Mouse (Mus musculus) MEL (cell line): ENCODE measurements around the gene Ephb2. TPM values are rescaled to one million over a fixed set of nuclear protein-coding genes. Genes with fewer than 3 reads are reported as not detected.

ENCODE experiments used
- DNase-seq: peaks from one replicate; pipeline ENCODE4 v3.0.0; 2011; ENCODE audit warnings: low read depth, low spot score
- H3K27ac ChIP-seq: 2 replicates; pipeline ENCODE4 v1.5.1; 2012; ENCODE audit warnings: low read depth, mild to moderate bottlenecking, control low read depth, low read length, moderate library complexity; ENCODE audit not compliant: control insufficient read depth
- H3K27me3 ChIP-seq, 2 experiments: fragments of 150-350 bp in 1 of 2; sonication (generic) in 1 of 2; 2 replicates each; pipeline ENCODE4 v1.6.1; 2012; ENCODE audit warnings: low read length in 2 of 2, mild to moderate bottlenecking in 2 of 2, improper control_type of control experiment in 1 of 2, moderate library complexity in 1 of 2; ENCODE audit not compliant: insufficient read depth in 2 of 2, control insufficient read depth in 1 of 2
- H3K36me3 ChIP-seq, 2 experiments: 2 replicates each; pipeline ENCODE4 v1.6.1; 2012 to 2014; ENCODE audit warnings: low read length in 2 of 2, improper control_type of control experiment in 1 of 2, inconsistent platforms in 1 of 2, mild to moderate bottlenecking in 1 of 2; ENCODE audit not compliant: insufficient read depth in 2 of 2, control insufficient read depth in 1 of 2
- H3K4me1 ChIP-seq, 2 experiments: fragments of 150-350 bp in 1 of 2; sonication (generic) in 1 of 2; 2 replicates each; pipeline ENCODE4 v1.6.1; 2012; ENCODE audit warnings: low read length in 2 of 2, improper control_type of control experiment in 1 of 2, mild to moderate bottlenecking in 1 of 2; ENCODE audit not compliant: insufficient read depth in 2 of 2, control insufficient read depth in 1 of 2
- H3K4me3 ChIP-seq, 2 experiments: fragments of 150-350 bp in 1 of 2; sonication (generic) in 1 of 2; 2 replicates each; pipeline ENCODE4 v1.5.1; 2012; ENCODE audit warnings: low read depth in 2 of 2, low read length in 2 of 2, mild to moderate bottlenecking in 2 of 2, moderate library complexity in 2 of 2, control low read depth in 1 of 2, improper control_type of control experiment in 1 of 2; ENCODE audit not compliant: control insufficient read depth in 1 of 2, insufficient read depth in 1 of 2
- H3K79me2 ChIP-seq: 2 replicates; pipeline ENCODE4 v1.6.1; 2012; ENCODE audit warnings: mild to moderate bottlenecking, low read length, moderate library complexity; ENCODE audit not compliant: control insufficient read depth, poor library complexity, insufficient read depth
- H3K9ac ChIP-seq: 2 replicates; pipeline ENCODE4 v1.6.1; 2012; ENCODE audit warnings: low read depth, mild to moderate bottlenecking, control low read depth, low read length, moderate library complexity; ENCODE audit not compliant: control insufficient read depth, poor library complexity, severe bottlenecking
- H3K9me3 ChIP-seq: fragments of 150-350 bp; sonication (generic); replicated peaks from 2 replicates; pipeline ENCODE4 v1.6.1; 2012; ENCODE audit warnings: mild to moderate bottlenecking, low read length, improper control_type of control experiment, moderate library complexity; ENCODE audit not compliant: insufficient read depth
- CHD1 ChIP-seq: IDR thresholded peaks from 2 replicates; pipeline ENCODE4 v1.6.1; 2012; ENCODE audit warnings: low read depth, mild to moderate bottlenecking, inconsistent platforms, low read length, improper control_type of control experiment
- CTCF ChIP-seq, 3 experiments: IDR thresholded peaks in 2 of 3; conservative IDR thresholded peaks in 1 of 3; 2 replicates each; pipeline ENCODE4 v1.5.1; 2011 to 2012; ENCODE audit warnings: low read length in 3 of 3, low read depth in 2 of 3, mild to moderate bottlenecking in 2 of 3, improper control_type of control experiment in 1 of 3, inconsistent platforms in 1 of 3, mixed read lengths in 1 of 3, moderate library complexity in 1 of 3; ENCODE audit not compliant: control insufficient read depth in 1 of 3, insufficient read depth in 1 of 3, poor library complexity in 1 of 3, severe bottlenecking in 1 of 3
- EP300 ChIP-seq, 2 experiments: IDR thresholded peaks; 2 replicates each; pipeline ENCODE4 v1.6.1; 2011; ENCODE audit warnings: improper control_type of control experiment in 2 of 2, low read length in 2 of 2, low read depth in 1 of 2, mild to moderate bottlenecking in 1 of 2
- GATA1 ChIP-seq: IDR thresholded peaks from 2 replicates; pipeline ENCODE4 v1.6.1; 2011; ENCODE audit warnings: low read depth, low read length, improper control_type of control experiment
- HCFC1 ChIP-seq: IDR thresholded peaks from 2 replicates; pipeline ENCODE4 v1.6.1; 2012; ENCODE audit warnings: low read depth, mild to moderate bottlenecking, inconsistent platforms, low read length, improper control_type of control experiment, moderate library complexity
- KAT2A ChIP-seq: conservative IDR thresholded peaks from 2 replicates; pipeline ENCODE4 v1.6.1; 2012; ENCODE audit warnings: low read depth, low read length, improper control_type of control experiment, inconsistent platforms
- MAZ ChIP-seq: IDR thresholded peaks from 2 replicates; pipeline ENCODE4 v1.6.1; 2012; ENCODE audit warnings: low read depth, mild to moderate bottlenecking, inconsistent platforms, low read length, improper control_type of control experiment
- MYB ChIP-seq: IDR thresholded peaks from 2 replicates; pipeline ENCODE4 v1.6.1; 2011; ENCODE audit warnings: mild to moderate bottlenecking, low read depth, low read length, improper control_type of control experiment
- NELFE ChIP-seq: IDR thresholded peaks from 2 replicates; pipeline ENCODE4 v1.6.1; 2011; ENCODE audit warnings: low read depth, low read length, improper control_type of control experiment
- POLR2AphosphoS2 ChIP-seq: IDR thresholded peaks from 2 replicates; pipeline ENCODE4 v1.6.1; 2011; ENCODE audit warnings: low read length, improper control_type of control experiment
- RAD21 ChIP-seq: IDR thresholded peaks from 2 replicates; pipeline ENCODE4 v1.6.1; 2011; ENCODE audit warnings: mild to moderate bottlenecking, low read depth, low read length, improper control_type of control experiment
- SMC3 ChIP-seq: IDR thresholded peaks from 2 replicates; pipeline ENCODE4 v1.6.1; 2011; ENCODE audit warnings: low read depth, low read length, improper control_type of control experiment
- UBTF ChIP-seq: IDR thresholded peaks from 2 replicates; pipeline ENCODE4 v1.6.1; 2012; ENCODE audit warnings: low read depth, mild to moderate bottlenecking, inconsistent platforms, low read length, improper control_type of control experiment, moderate library complexity, borderline replicate concordance; ENCODE audit not compliant: insufficient read depth
- USF1 ChIP-seq: IDR thresholded peaks from 2 replicates; pipeline ENCODE4 v1.6.1; 2014; ENCODE audit warnings: low read depth, mild to moderate bottlenecking, inconsistent platforms, low read length, improper control_type of control experiment, moderate library complexity
- ZC3H11A ChIP-seq: IDR thresholded peaks from 2 replicates; pipeline ENCODE4 v1.6.1; 2012; ENCODE audit warnings: low read depth, mild to moderate bottlenecking, inconsistent platforms, low read length, improper control_type of control experiment
- ZMIZ1 ChIP-seq: IDR thresholded peaks from 2 replicates; pipeline ENCODE4 v1.6.1; 2012; ENCODE audit warnings: low read depth, mild to moderate bottlenecking, inconsistent platforms, low read length, improper control_type of control experiment, moderate library complexity
- ZNF384 ChIP-seq: IDR thresholded peaks from 2 replicates; pipeline ENCODE4 v1.6.1; 2012; ENCODE audit warnings: low read depth, mild to moderate bottlenecking, inconsistent platforms, low read length, improper control_type of control experiment
- polyA plus RNA-seq, 2 experiments: library from polyadenylated mRNA; stranded (reverse) in 1 of 2; unstranded in 1 of 2; fragments of >175 nt in 1 of 2; fragments of >200 nt in 1 of 2; gene quantifications; 2 replicates each; pipeline versions ENCODE4 v1.2.1 to v1.2.4; 2012; ENCODE audit warnings: low replicate concordance in 2 of 2, low read depth in 1 of 2; ENCODE audit not compliant: insufficient read length in 2 of 2, insufficient read depth in 1 of 2, missing spikeins in 1 of 2
- total RNA-seq: library from RNA; depleted of rRNA; stranded (reverse); fragments of 300-350 nt; gene quantifications from 2 replicates; pipeline ENCODE4 v1.2.3, GENCODE M21; 2012

The Ephb2 gene
- total and polyA plus RNA-seq, 3 experiments = 1.9 to 4.1 TPM; not detected in 1

DNA sequence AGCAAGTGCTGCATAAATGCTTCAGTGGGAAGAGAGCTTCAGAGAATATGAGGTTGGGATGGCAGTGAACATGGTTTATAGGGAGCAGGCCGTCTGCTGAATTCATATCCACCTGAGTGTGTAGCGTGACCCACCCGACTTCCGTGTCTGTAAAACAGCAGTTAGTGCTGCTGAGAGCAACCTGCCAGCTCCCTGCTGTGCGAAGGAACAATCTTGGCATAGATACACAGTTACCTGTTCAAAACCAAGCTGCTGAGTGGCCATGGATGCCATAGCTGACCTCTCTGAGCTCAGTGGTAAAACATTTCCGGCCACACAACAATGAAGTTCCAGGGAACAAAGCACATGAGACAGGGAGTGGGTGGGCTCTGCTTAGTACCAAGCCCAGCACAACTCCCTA, 138.5 kb downstream of the Ephb2 start:
- Histone ChIP-seq H3K27me3 (no peaks in the 10 kb centered on the region; a peak in 2 of 4 replicates), H3K9me3 (no peaks in the 10 kb centered on the region), H3K79me2 (no peaks in the 10 kb centered on the region), H3K36me3 (no peaks in the 10 kb centered on the region), H3K9ac (no peak overlapping the region), H3K4me3 (no peak overlapping the region), H3K4me1 (no peaks in the 10 kb centered on the region), H3K27ac (no peak overlapping the region)
- no peak for TF ChIP-seq POLR2AphosphoS2
- no peak for TF ChIP-seq NELFE
- TF ChIP-seq EP300 (IDR thresholded peaks at IDR 0.05; ENCODE audit: low read depth in 1 of 2, low read length in 2 of 2) = no peak
- no peak for TF ChIP-seq ZNF384
- TF ChIP-seq HCFC1 = no peak
- TF ChIP-seq MYB = no peak
- no peak for TF ChIP-seq USF1
- no peak for TF ChIP-seq ZMIZ1
- TF ChIP-seq MAZ = no peak
- no peak for TF ChIP-seq UBTF
- TF ChIP-seq CHD1 = no peak
- DNase-seq = no peak

DNA sequence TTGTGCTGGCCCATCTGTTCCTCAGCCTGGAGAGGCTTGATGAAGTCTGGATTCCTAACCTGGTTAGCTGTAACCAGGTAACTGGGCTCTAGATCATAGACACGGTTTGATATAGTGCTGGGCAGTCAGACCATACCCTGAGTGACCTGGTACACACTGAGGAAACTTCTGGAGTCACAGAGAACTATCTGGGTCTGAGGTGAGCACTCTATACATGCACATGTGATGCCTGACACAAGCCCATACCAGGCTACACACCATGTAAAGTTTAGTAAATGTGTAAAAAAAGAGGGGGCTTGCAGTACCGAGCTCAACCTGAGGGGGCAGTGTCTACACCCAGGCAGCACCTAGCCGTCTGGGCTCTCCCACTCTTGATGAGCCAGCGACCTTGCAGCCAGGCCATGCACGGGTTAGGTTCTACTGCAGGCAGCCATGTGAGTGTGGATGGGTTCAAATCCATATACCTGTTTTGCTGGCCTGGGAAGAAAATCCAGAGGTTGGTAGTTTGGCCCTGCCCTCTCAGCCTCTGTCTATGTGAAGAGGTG, 139.3 kb downstream of the Ephb2 start:
- Histone ChIP-seq H3K4me3 (no peak overlapping the region), H3K36me3 (no peaks in the 10 kb centered on the region), H3K27me3 (no peaks in the 10 kb centered on the region; a peak in 2 of 4 replicates), H3K27ac (no peak overlapping the region), H3K9me3 (no peaks in the 10 kb centered on the region), H3K4me1 (no peaks in the 10 kb centered on the region), H3K79me2 (no peaks in the 10 kb centered on the region), H3K9ac (no peak overlapping the region)
- TF ChIP-seq CTCF (IDR thresholded peaks at IDR 0.05 in 2 of 3, conservative IDR thresholded peaks at IDR 0.05 in 1 of 3; ENCODE audit: control insufficient read depth in 1 of 3, insufficient read depth in 1 of 3, low read depth in 2 of 3, low read length in 3 of 3, poor library complexity in 1 of 3, severe bottlenecking in 1 of 3) = peak; percentile 77 to 99 (median 83)
- no peak for TF ChIP-seq KAT2A
- TF ChIP-seq ZNF384 = peak; percentile 64
- no peak for TF ChIP-seq EP300 (IDR thresholded peaks at IDR 0.05; ENCODE audit: low read depth in 1 of 2, low read length in 2 of 2)
- TF ChIP-seq SMC3 = peak; percentile 56
- 0 out of 2 replicates have a peak, but pooled peaks have one; percentile 21 for TF ChIP-seq ZC3H11A
- no peak for TF ChIP-seq USF1
- TF ChIP-seq NELFE = no peak
- TF ChIP-seq HCFC1 = no peak
- no peak for TF ChIP-seq GATA1
- peak; percentile 52 for TF ChIP-seq RAD21
- DNase-seq = peak; percentile 72
